Mouse (Mus musculus) thymus, adult 2 months (tissue): Measurements from ENCODE around the gene Sdccag8. TPM values are rescaled to one million over a fixed set of nuclear protein-coding genes. Genes with fewer than 3 reads are reported as not detected.

Experiments used
- DNase-seq: peaks from one replicate; pipeline ENCODE4 v3.0.0; 2021
- H3K27ac ChIP-seq: fragments of 200-500 bp; 2 replicates; pipeline ENCODE4 v1.5.1; 2012; ENCODE audit warnings: low read length, control low read depth; ENCODE audit not compliant: control insufficient read depth, insufficient read depth
- H3K27me3 ChIP-seq: fragments of 200-500 bp; 2 replicates; pipeline ENCODE4 v1.6.1; 2012; ENCODE audit warnings: mild to moderate bottlenecking, low read length, moderate library complexity, mixed read lengths; ENCODE audit not compliant: control insufficient read depth, insufficient read depth
- H3K36me3 ChIP-seq: fragments of 200-500 bp; 2 replicates; pipeline ENCODE4 v1.6.1; 2012; ENCODE audit warnings: mild to moderate bottlenecking, low read length, moderate library complexity; ENCODE audit not compliant: control insufficient read depth, insufficient read depth
- H3K4me1 ChIP-seq: fragments of 200-500 bp; replicated peaks from 2 replicates; pipeline ENCODE4 v1.6.1; 2012; ENCODE audit warnings: low read length; ENCODE audit not compliant: control insufficient read depth, insufficient read depth
- H3K4me3 ChIP-seq: fragments of 200-500 bp; 2 replicates; pipeline ENCODE4 v1.5.1; 2012; ENCODE audit warnings: mild to moderate bottlenecking, low read length, control low read depth, moderate library complexity; ENCODE audit not compliant: control insufficient read depth, insufficient read depth
- CTCF ChIP-seq: fragments of 200-500 bp; IDR thresholded peaks from 2 replicates; pipeline ENCODE4 v1.5.1; 2012; ENCODE audit warnings: mild to moderate bottlenecking, control low read depth, low read length, moderate library complexity, borderline replicate concordance; ENCODE audit not compliant: control insufficient read depth, poor library complexity, insufficient read depth; ENCODE audit errors: extremely low read depth
- POLR2A ChIP-seq: fragments of 200-500 bp; IDR thresholded peaks from 2 replicates; pipeline ENCODE4 v1.6.1; 2012; ENCODE audit warnings: mild to moderate bottlenecking, low read length, control low read depth, moderate library complexity; ENCODE audit not compliant: control insufficient read depth, poor library complexity, insufficient read depth; ENCODE audit errors: extremely low read depth
- WGBS: fragments of 180-500 bp; shearing (Covaris S2); methylation state at CpG from one replicate; pipeline ENCODE4 v1.1.7; 2018; 5-methylcytosine and 5-hydroxymethylcytosine counted together
- polyA plus RNA-seq: library from polyadenylated mRNA; depleted of rRNA; stranded (reverse); fragments of >200 nt; gene quantifications from 2 replicates; pipeline ENCODE4 v1.2.3, GENCODE M21; 2012

Sdccag8 gene
- polyA plus RNA-seq, 1 experiment: 6.2 TPM

DNA sequence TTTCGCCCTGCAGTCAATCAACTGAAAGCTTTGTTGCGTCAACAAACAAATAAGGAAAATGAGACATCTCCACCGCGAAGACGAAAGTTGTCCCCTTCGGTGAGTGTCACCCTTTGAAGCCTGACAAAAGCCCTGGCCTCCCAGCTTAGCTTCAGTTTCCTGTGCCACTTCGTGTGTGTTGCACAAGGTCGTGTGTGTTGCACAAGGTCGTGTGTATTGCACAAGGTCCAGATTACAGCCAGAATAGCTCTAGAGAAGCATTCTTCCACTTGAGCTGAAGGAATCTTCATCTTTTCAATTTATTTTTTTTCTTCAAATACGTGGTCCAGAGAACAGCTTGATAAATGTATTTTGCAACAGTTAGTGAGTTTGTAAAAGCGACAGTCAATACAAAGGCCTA lies 11.7 kb downstream of the Sdccag8 start:
- peaks cover 3% of the 10 kb centered on the region; the same call in 1 of the 2 replicates for H3K4me1 ChIP-seq
- H3K27me3 ChIP-seq: no peaks in the 10 kb centered on the region
- 93% methylated on average over 11 of the region's 11 CpGs for WGBS
- H3K4me3 ChIP-seq: no peak overlapping the region
- peaks cover 2% of the 10 kb centered on the region; the same call in 1 of the 2 replicates for H3K36me3 ChIP-seq
- no peak overlapping the region for H3K27ac ChIP-seq
- TF ChIP-seq CTCF (no peak), POLR2A (no peak)
- DNase-seq: no peak

DNA sequence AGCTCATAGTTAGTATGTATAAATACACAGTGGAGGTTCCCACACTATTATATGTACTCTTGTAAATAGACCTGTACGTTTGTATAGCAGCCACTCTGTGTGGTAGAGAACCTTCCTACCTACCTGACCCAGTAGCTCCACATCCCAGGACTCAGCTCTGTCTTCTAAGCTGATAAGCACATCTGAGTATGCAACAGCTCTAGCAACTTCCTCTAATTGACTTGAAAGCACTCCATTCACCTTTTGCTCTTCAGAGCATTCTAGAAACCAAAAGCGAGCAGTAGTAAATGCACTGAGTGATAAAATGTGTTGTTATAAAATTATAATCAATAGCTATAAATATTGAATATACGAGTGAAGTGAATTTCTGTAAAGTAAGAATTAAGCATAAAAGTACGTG lies 12.5 kb downstream of the Sdccag8 start:
- no peak for TF ChIP-seq CTCF
- TF ChIP-seq POLR2A: no peak

DNA sequence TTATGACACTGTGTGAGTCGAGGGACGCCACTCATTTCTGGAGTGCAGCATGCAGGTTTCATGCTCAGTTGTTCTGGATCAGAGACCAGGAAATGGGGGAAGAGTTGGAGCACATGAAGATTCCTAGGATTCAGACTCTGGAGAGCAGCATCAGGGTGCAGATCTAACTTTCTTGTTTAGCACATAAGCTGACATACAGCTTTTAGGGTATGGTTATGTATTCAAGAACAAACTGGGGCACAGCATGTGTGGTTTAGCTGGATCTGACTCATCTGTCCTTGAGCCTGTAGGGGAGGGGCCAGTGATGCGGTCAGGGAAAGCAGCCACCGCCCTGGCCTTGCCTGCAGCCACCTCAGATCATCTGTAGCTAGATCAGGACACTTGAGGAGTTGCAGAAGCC lies 12.9 kb downstream of the Sdccag8 start:
- DNase-seq: no peak
- Histone ChIP-seq H3K4me3 (no peak overlapping the region), H3K36me3 (peaks cover 6% of the 10 kb centered on the region; the same call in 1 of the 2 replicates), H3K4me1 (peaks cover 3% of the 10 kb centered on the region; the same call in 1 of the 2 replicates), H3K27me3 (no peaks in the 10 kb centered on the region), H3K27ac (no peak overlapping the region)
- WGBS: 93% methylated on average over 4 of the region's 4 CpGs
- TF ChIP-seq POLR2A (no peak), CTCF (no peak)

More for the DNA sequence above, 12.5 kb downstream of the Sdccag8 start:
- DNase-seq: no peak
- WGBS: 96% methylated on average over 4 of the region's 4 CpGs
- H3K4me3 ChIP-seq: no peak overlapping the region
- H3K36me3 ChIP-seq: peaks cover 6% of the 10 kb centered on the region; the same call in 1 of the 2 replicates
- peaks cover 3% of the 10 kb centered on the region; the same call in 1 of the 2 replicates for H3K4me1 ChIP-seq
- no peak overlapping the region for H3K27ac ChIP-seq
- no peaks in the 10 kb centered on the region for H3K27me3 ChIP-seq

DNA sequence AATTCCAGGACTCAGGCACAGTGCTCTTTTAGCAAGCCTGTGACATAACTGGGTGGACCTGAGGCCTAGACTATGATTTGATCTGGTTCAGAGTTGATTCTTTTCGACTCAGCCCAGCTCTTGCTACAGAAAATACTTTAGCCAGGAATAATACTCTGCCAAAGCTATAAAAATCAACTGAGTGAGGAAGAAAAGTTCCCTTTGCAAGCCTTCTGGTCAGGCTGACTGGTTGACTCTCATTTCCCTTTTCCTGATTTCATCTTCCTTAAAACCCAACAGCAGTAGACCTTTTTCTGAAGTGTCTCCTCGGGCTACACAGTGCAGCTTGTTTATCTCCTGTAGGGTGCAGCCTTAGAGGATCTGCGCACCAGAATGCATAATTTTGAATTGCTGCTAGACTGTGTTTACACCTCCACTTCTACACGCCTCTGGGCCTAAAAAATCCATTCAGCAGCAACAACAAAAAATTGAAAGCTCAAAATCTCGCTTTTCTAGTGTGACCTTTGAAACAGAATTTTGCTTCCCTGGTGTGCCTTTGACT lies 13.6 kb downstream of the Sdccag8 start:
- H3K4me1 ChIP-seq: peaks cover 3% of the 10 kb centered on the region; the same call in 1 of the 2 replicates

DNA sequence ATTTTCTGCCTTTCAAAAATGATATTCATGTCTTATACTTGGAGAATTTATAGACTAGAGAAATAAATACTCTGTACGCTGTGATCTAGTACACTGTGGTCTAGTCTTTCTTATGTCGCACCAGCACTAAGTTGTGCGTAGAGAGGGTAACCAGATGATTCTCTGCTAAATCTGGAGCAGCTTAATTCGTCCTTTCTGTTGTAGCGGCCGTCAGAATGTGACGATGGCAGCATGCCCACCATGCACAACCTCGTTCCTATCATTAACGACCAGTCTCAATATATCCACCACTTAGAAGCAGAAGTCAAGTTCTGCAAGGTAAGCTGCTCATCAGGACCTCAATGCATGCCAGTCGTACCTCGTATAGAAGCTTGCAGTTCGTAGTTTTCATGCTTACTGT lies 14.2 kb downstream of the Sdccag8 start:
- Histone ChIP-seq H3K27ac (no peak overlapping the region), H3K4me3 (no peak overlapping the region), H3K27me3 (no peaks in the 10 kb centered on the region), H3K4me1 (peaks cover 3% of the 10 kb centered on the region; the same call in 1 of the 2 replicates), H3K36me3 (peaks cover 6% of the 10 kb centered on the region; the same call in 1 of the 2 replicates)
- no peak for DNase-seq
- 98% methylated on average over 12 of the region's 12 CpGs for WGBS
- no peak for TF ChIP-seq POLR2A
- TF ChIP-seq CTCF: no peak

More for the DNA sequence above, 13.6 kb downstream of the Sdccag8 start:
- H3K36me3 ChIP-seq: peaks cover 6% of the 10 kb centered on the region; the same call in 1 of the 2 replicates
- 74% methylated on average over 5 of the region's 5 CpGs for WGBS
- TF ChIP-seq CTCF (no peak), POLR2A (no peak)
- no peak overlapping the region for H3K4me3 ChIP-seq
- H3K27ac ChIP-seq: no peak overlapping the region
- no peaks in the 10 kb centered on the region for H3K27me3 ChIP-seq
- no peak for DNase-seq

DNA sequence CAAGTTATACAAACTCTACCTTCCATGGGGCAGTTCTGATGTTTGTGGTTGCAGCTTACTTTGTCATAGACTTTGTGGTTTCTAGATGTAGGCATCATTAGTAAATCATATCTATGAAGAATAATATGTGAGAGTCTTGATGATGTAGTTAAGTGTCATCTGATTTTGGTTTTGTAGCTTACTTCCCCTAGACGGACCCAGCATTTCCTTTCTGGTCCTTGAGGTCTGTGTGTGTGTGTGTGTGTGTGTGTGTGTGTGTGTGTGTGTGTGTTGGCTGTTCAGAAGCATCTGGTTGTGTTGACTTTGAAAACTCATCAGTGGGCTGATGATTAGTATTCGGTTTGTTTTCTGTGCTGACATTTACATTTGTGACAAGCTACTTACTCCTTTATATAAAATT lies 17.6 kb downstream of the Sdccag8 start:
- Histone ChIP-seq H3K27ac (no peak overlapping the region), H3K27me3 (no peaks in the 10 kb centered on the region; the same call in 1 of the 2 replicates), H3K36me3 (peaks cover 6% of the 10 kb centered on the region; the same call in 1 of the 2 replicates), H3K4me1 (peaks cover 8% of the 10 kb centered on the region), H3K4me3 (no peak overlapping the region)
- no peak for DNase-seq
- 46% methylated on average over 2 of the region's 2 CpGs for WGBS
- TF ChIP-seq POLR2A (no peak), CTCF (no peak)

DNA sequence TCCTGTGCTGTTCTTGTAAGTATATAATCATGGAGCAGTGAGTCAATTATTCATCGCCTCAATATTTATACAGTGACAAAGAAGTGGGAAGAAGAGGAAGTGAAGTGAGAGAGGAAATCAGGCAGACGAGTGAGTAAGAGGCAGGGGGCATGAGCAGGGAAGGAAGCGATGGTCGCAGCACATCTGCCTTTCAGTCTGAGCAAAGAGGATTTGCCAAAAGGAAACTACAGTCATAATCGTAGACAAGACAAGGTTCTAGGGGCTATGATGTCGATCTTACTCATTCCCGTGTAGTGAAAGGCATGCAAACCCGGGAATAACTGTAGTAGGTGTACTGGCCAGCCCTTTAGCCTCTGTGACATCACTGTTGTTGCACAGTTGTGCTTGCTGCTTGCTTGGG lies 18.1 kb downstream of the Sdccag8 start:
- Histone ChIP-seq H3K27ac (no peak overlapping the region), H3K36me3 (peaks cover 6% of the 10 kb centered on the region; the same call in 1 of the 2 replicates), H3K27me3 (no peaks in the 10 kb centered on the region; the same call in 1 of the 2 replicates), H3K4me1 (peaks cover 8% of the 10 kb centered on the region), H3K4me3 (no peak overlapping the region)
- no peak for TF ChIP-seq POLR2A
- TF ChIP-seq CTCF: no peak
- no peak for DNase-seq
- WGBS: 34% methylated on average over 8 of the region's 8 CpGs
